Mouse (Mus musculus): ENCODE data around the gene Gtpbp1. TPM values are rescaled to one million over a fixed set of nuclear protein-coding genes. Genes with fewer than 3 reads are reported as not detected.

Gtpbp1 gene
- polyA plus RNA-seq, 1 experiment from 2014 or later = 61.8 TPM

DNA sequence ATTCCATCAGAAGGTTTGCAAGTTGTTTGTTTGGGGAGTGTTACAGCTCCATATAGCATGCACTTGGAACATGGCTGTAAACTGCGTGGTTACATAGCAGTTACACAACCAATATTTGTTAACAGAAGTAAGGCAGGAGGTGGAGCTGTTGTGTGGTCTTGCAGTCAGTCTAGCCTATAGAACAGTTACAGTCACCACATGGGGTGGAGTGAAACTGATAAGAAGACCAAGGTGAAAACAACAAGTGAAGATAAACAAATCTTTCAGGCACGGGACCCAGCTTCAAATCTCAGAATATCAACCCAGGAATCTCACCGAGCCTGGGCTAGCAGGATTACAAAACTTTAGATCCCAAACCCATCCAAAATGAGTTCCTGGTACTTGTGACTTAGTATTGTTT is 50.1 kb downstream of the Gtpbp1 start:
- peak overlapping the region; percentile 95; the same call in 1 of the 2 replicates for H3K4me3 ChIP-seq (ENCODE audit: low read depth, low read length)
- H3K4me1 ChIP-seq (replicated peaks; ENCODE audit: control insufficient read depth, insufficient read depth, low read length) = peaks cover 25% of the 10 kb centered on the region
- no peak overlapping the region for H3K27ac ChIP-seq (ENCODE audit: low read depth, low read length)
- H3K4me2 ChIP-seq = peak overlapping the region; percentile 97
- H3K27me3 ChIP-seq (replicated peaks; ENCODE audit: control insufficient read depth, insufficient read depth, low read length) = no peaks in the 10 kb centered on the region
- DNase-seq (ENCODE audit: low spot score) (no peak), ATAC-seq (replicated peaks; ENCODE audit: low FRiP score) (no peak)
- no peaks in the 10 kb centered on the region for H3K9me3 ChIP-seq (ENCODE audit: control insufficient read depth, low read length)
- H3K36me3 ChIP-seq (ENCODE audit: control insufficient read depth, insufficient read depth, low read length) = peaks cover 16% of the 10 kb centered on the region
- no peak overlapping the region for H3K9ac ChIP-seq (ENCODE audit: low read depth, low read length)
- 37% methylated on average over 3 of the region's 3 CpGs for WGBS

DNA sequence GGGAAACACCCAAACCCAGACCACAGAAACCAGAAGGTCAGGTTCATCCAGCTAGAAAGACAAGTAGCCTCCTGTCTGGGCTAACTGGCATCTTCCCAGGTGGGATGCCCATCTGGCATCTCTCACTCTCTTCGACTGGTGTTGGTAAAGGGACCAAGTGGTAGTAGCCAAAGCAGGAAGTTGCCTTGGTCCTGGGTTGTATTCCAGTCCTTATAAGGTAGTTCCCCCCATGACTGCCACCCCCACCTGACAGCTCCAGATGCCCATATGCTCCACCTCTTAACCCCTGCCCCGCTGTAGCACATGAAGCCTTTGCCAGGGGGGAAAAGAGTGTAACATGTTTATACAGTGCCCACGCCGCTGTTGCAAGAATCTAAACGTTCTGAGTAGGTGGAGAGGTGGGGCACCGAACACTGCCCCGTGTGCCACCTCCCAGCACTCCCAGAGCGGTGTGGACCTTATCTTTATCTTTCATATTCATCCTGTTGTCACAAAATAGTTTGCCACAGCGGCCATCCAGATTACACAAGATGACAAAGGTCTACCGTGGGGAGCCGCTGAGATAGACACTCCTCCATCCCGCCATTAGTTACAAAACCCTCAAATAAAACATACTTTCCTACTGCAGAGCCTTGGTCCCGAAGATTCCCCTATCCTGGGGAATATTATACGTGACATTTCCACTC is 50.7 kb downstream of the Gtpbp1 start:
- H3K36me3 ChIP-seq (ENCODE audit: control insufficient read depth, insufficient read depth, low read length) = peaks cover 16% of the 10 kb centered on the region
- H3K4me1 ChIP-seq (replicated peaks; ENCODE audit: control insufficient read depth, insufficient read depth, low read length) = peaks cover 25% of the 10 kb centered on the region
- no peak for ATAC-seq (replicated peaks; ENCODE audit: low FRiP score)
- H3K4me3 ChIP-seq (ENCODE audit: low read depth, low read length) = peak overlapping the region; percentile 95
- H3K9me3 ChIP-seq (ENCODE audit: control insufficient read depth, low read length) = no peaks in the 10 kb centered on the region
- H3K9ac ChIP-seq (ENCODE audit: low read depth, low read length) = peak overlapping the region; percentile 83
- H3K27ac ChIP-seq (ENCODE audit: low read depth, low read length) = no peak overlapping the region
- no peak for DNase-seq (ENCODE audit: low spot score)
- H3K4me2 ChIP-seq = peak overlapping the region; percentile 97
- WGBS = 19% methylated on average over 14 of the region's 14 CpGs
- H3K27me3 ChIP-seq (replicated peaks; ENCODE audit: control insufficient read depth, insufficient read depth, low read length) = no peaks in the 10 kb centered on the region

DNA sequence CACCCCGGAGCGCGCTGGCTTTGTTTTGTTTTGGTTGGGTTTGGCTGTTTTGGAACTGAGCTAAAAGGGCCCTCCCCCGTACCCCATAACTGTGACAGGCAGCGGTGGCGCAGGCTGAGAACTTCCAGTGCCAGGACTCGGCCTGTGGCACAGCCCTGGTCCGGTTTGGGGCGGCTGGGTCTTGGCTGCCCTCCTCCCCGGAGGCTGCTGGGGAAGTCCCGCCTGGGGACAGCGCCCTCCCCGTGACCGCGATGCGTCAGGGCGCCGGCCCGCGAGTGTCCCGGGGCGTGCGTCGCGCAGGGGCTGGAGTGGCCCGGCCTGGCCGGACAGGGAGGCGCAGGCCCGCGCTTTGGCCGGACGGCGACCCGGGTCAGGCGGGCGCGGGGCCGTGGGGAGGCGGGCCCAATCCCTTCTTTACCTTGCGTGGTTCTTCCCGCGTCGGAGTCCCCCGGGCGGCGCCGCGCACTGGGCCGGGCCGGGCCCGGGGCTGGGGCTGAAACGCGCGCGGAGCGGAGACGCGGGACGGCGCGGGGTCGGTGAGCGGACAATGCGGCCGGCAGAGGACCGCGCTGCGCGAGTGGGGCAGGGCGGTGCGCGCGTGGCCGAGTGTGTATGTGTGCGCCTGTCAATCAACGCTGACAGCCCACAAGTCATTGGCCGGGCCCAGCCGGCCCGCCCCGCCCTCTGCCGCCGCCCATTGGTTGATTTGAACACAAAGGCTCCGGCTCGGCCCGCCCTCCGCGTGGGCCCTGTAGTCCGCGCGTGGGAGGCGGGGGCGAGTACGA is 51.5 kb downstream of the Gtpbp1 start, which contains the start of gene Sun2:
Gene Sun2, minus strand, starts transcription at position 616 of the 785 bp plus-strand sequence.
- H3K9ac ChIP-seq (ENCODE audit: low read depth, low read length) = peak within 1 kb of the TSS; percentile 83
- peaks cover 25% of the 10 kb centered on the region for H3K4me1 ChIP-seq (replicated peaks; ENCODE audit: control insufficient read depth, insufficient read depth, low read length)
- peaks cover 10% of the 10 kb centered on the region for H3K36me3 ChIP-seq (ENCODE audit: control insufficient read depth, insufficient read depth, low read length)
- ATAC-seq (replicated peaks; ENCODE audit: low FRiP score) (peak; percentile 87), DNase-seq (ENCODE audit: low spot score) (peak; percentile 87)
- peak within 1 kb of the TSS; percentile 97 for H3K4me2 ChIP-seq
- under 1% methylated on average over 92 of the region's 93 CpGs for WGBS
- no peaks in the 10 kb centered on the region for H3K27me3 ChIP-seq (replicated peaks; ENCODE audit: control insufficient read depth, insufficient read depth, low read length)
- no peaks in the 10 kb centered on the region for H3K9me3 ChIP-seq (ENCODE audit: control insufficient read depth, low read length)
- H3K4me3 ChIP-seq (ENCODE audit: low read depth, low read length) = peak within 1 kb of the TSS; percentile 95
- H3K27ac ChIP-seq (ENCODE audit: low read depth, low read length) = peak within 1 kb of the TSS; percentile 65

GRCm38 (mm10) chr15:79742706-79743023 is 52.0 kb downstream of the Gtpbp1 start:
- no peaks in the 10 kb centered on the region for H3K27me3 ChIP-seq (replicated peaks; ENCODE audit: control insufficient read depth, insufficient read depth, low read length)
- ATAC-seq (replicated peaks; ENCODE audit: low FRiP score) (peak; percentile 16), DNase-seq (ENCODE audit: low spot score) (no peak)
- H3K4me2 ChIP-seq = peak overlapping the region; percentile 97
- peak overlapping the region; percentile 95 for H3K4me3 ChIP-seq (ENCODE audit: low read depth, low read length)
- peaks cover 25% of the 10 kb centered on the region for H3K4me1 ChIP-seq (replicated peaks; ENCODE audit: control insufficient read depth, insufficient read depth, low read length)
- H3K27ac ChIP-seq (ENCODE audit: low read depth, low read length) = no peak overlapping the region
- under 1% methylated on average over 23 of the region's 23 CpGs for WGBS
- no peaks in the 10 kb centered on the region for H3K9me3 ChIP-seq (ENCODE audit: control insufficient read depth, low read length)
- H3K36me3 ChIP-seq (ENCODE audit: control insufficient read depth, insufficient read depth, low read length) = peaks cover 7% of the 10 kb centered on the region
- H3K9ac ChIP-seq (ENCODE audit: low read depth, low read length) = peak overlapping the region; percentile 83

- Histone ChIP-seq H3K36me3 (ENCODE audit: control insufficient read depth, insufficient read depth, low read length) (no peaks in the 10 kb centered on the region), H3K27ac (ENCODE audit: low read depth, low read length) (no peak overlapping the region), H3K27me3 (replicated peaks; ENCODE audit: control insufficient read depth, insufficient read depth, low read length) (no peaks in the 10 kb centered on the region), H3K4me2 (no peak overlapping the region), H3K9me3 (ENCODE audit: control insufficient read depth, low read length) (no peaks in the 10 kb centered on the region), H3K9ac (ENCODE audit: low read depth, low read length) (no peak overlapping the region), H3K4me1 (replicated peaks; ENCODE audit: control insufficient read depth, insufficient read depth, low read length) (peaks cover 25% of the 10 kb centered on the region), H3K4me3 (ENCODE audit: low read depth, low read length) (no peak overlapping the region)
- 90% methylated on average over 11 of the region's 11 CpGs for WGBS
- no peak for DNase-seq (ENCODE audit: low spot score)
- no peak for ATAC-seq (replicated peaks; ENCODE audit: low FRiP score)
These were observed 53.4 kb downstream of the Gtpbp1 start for GRCm38 (mm10) chr15:79744001-79744400.

GRCm38 (mm10) chr15:79744742-79745141 is 54.1 kb downstream of the Gtpbp1 start:
- Histone ChIP-seq H3K27ac (ENCODE audit: low read depth, low read length) (no peak overlapping the region), H3K27me3 (replicated peaks; ENCODE audit: control insufficient read depth, insufficient read depth, low read length) (no peaks in the 10 kb centered on the region), H3K4me3 (ENCODE audit: low read depth, low read length) (no peak overlapping the region), H3K9ac (ENCODE audit: low read depth, low read length) (no peak overlapping the region), H3K4me1 (replicated peaks; ENCODE audit: control insufficient read depth, insufficient read depth, low read length) (peaks cover 22% of the 10 kb centered on the region), H3K4me2 (no peak overlapping the region), H3K36me3 (ENCODE audit: control insufficient read depth, insufficient read depth, low read length) (no peaks in the 10 kb centered on the region), H3K9me3 (ENCODE audit: control insufficient read depth, low read length) (no peaks in the 10 kb centered on the region)
- DNase-seq (ENCODE audit: low spot score) (no peak), ATAC-seq (replicated peaks; ENCODE audit: low FRiP score) (no peak)
- WGBS = 70% methylated on average over 8 of the region's 8 CpGs

GRCm38 (mm10) chr15:79745312-79745711 is 54.7 kb downstream of the Gtpbp1 start:
- H3K9me3 ChIP-seq (ENCODE audit: control insufficient read depth, low read length) = no peaks in the 10 kb centered on the region
- peaks cover 22% of the 10 kb centered on the region for H3K4me1 ChIP-seq (replicated peaks; ENCODE audit: control insufficient read depth, insufficient read depth, low read length)
- H3K4me2 ChIP-seq = no peak overlapping the region
- no peak for DNase-seq (ENCODE audit: low spot score)
- no peaks in the 10 kb centered on the region for H3K27me3 ChIP-seq (replicated peaks; ENCODE audit: control insufficient read depth, insufficient read depth, low read length)
- WGBS = 81% methylated on average over 10 of the region's 10 CpGs
- no peaks in the 10 kb centered on the region for H3K36me3 ChIP-seq (ENCODE audit: control insufficient read depth, insufficient read depth, low read length)
- H3K4me3 ChIP-seq (ENCODE audit: low read depth, low read length) = no peak overlapping the region
- no peak overlapping the region for H3K27ac ChIP-seq (ENCODE audit: low read depth, low read length)
- H3K9ac ChIP-seq (ENCODE audit: low read depth, low read length) = no peak overlapping the region
- no peak for ATAC-seq (replicated peaks; ENCODE audit: low FRiP score)

DNA sequence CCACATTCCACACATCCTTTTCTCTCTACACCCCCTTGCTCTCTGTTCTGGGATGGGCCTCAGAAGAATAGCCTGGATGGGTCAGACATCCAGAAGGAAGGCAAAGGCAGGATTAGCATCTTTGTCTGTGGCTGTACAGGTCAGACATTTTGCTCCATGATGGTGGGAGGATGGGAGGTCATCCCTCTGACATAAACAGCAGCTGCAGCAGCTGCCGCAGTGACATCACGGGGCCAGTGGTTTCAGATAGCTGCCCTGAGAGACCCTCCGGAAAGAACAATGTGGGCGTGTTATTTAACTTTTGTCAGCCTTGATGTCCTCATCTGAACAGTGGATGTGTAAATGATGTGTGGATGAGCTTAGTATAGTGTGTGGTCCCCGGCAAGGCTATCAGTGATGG is 55.2 kb downstream of the Gtpbp1 start:
- Histone ChIP-seq H3K9ac (ENCODE audit: low read depth, low read length) (no peak overlapping the region), H3K4me3 (ENCODE audit: low read depth, low read length) (no peak overlapping the region), H3K4me1 (replicated peaks; ENCODE audit: control insufficient read depth, insufficient read depth, low read length) (peaks cover 17% of the 10 kb centered on the region), H3K9me3 (ENCODE audit: control insufficient read depth, low read length) (no peaks in the 10 kb centered on the region), H3K36me3 (ENCODE audit: control insufficient read depth, insufficient read depth, low read length) (no peaks in the 10 kb centered on the region), H3K4me2 (no peak overlapping the region), H3K27ac (ENCODE audit: low read depth, low read length) (no peak overlapping the region), H3K27me3 (replicated peaks; ENCODE audit: control insufficient read depth, insufficient read depth, low read length) (no peaks in the 10 kb centered on the region)
- ATAC-seq (replicated peaks; ENCODE audit: low FRiP score) (no peak), DNase-seq (ENCODE audit: low spot score) (no peak)
- 80% methylated on average over 5 of the region's 5 CpGs for WGBS

- Histone ChIP-seq H3K36me3 (ENCODE audit: control insufficient read depth, insufficient read depth, low read length) (no peaks in the 10 kb centered on the region), H3K27ac (ENCODE audit: low read depth, low read length) (no peak overlapping the region), H3K9me3 (ENCODE audit: control insufficient read depth, low read length) (no peaks in the 10 kb centered on the region), H3K4me2 (no peak overlapping the region), H3K4me1 (replicated peaks; ENCODE audit: control insufficient read depth, insufficient read depth, low read length) (peaks cover 2% of the 10 kb centered on the region), H3K4me3 (ENCODE audit: low read depth, low read length) (no peak overlapping the region), H3K9ac (ENCODE audit: low read depth, low read length) (no peak overlapping the region), H3K27me3 (replicated peaks; ENCODE audit: control insufficient read depth, insufficient read depth, low read length) (no peaks in the 10 kb centered on the region)
- 52% methylated on average over 11 of the region's 11 CpGs for WGBS
- no peak for DNase-seq (ENCODE audit: low spot score)
- ATAC-seq (replicated peaks; ENCODE audit: low FRiP score) = no peak
These were observed 57.4 kb downstream of the Gtpbp1 start for GRCm38 (mm10) chr15:79747998-79748397.
